Mouse (Mus musculus) gastrocnemius, postnatal 25 days (tissue): Measurements from ENCODE around the gene Sycp2l. TPM values are rescaled to one million over a fixed set of nuclear protein-coding genes. Genes with fewer than 3 reads are reported as not detected.
"Not testable (repeated sequence)": the region's sequence is repeated elsewhere in the genome, so short reads cannot be mapped to it uniquely, and the experiment has no call there.

Experiments
- DNase-seq: peaks from one replicate; pipeline ENCODE4 v3.0.0; 2022
- total RNA-seq, 2 experiments: library from RNA; stranded (reverse); gene quantifications; 1 replicate in 1 of 2; 2 replicates in 1 of 2; pipeline ENCODE4 v1.2.3; 2021

Sycp2l gene
- total RNA-seq, 2 experiments from 2014 or later: 0.13 TPM; not detected in 1

GRCm38 (mm10) chr13:41128326-41128725, 14.2 kb downstream of the Sycp2l start:
- DNase-seq: no peak

- no peak for DNase-seq
Measured at GRCm38 (mm10) chr13:41129061-41129460, 15.0 kb downstream of the Sycp2l start.

DNA sequence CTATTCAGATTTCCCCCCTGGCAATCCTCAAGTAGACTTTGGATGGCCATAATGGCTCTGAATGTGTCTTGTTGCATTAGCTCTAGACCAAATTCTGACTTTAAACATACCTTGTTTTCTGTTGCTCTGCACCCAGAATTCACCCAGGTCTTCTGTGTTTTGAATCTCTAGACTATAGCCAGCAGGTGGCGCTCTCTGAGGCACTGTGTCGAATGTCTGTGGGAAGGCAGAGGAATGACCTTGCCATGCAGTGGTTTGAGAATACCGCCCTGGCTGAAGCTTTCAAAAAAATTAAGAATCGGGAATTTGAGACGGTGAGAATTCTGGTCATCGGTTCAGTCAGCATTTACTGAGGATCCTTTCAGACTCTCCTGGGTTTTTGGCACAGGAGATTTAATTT, 20.8 kb downstream of the Sycp2l start:
- peak; percentile 12 for DNase-seq

- no peak for DNase-seq
Measured at GRCm38 (mm10) chr13:41145433-41145970, 31.4 kb downstream of the Sycp2l start.

GRCm38 (mm10) chr13:41146271-41146670, 32.2 kb downstream of the Sycp2l start:
- no peak for DNase-seq

DNA sequence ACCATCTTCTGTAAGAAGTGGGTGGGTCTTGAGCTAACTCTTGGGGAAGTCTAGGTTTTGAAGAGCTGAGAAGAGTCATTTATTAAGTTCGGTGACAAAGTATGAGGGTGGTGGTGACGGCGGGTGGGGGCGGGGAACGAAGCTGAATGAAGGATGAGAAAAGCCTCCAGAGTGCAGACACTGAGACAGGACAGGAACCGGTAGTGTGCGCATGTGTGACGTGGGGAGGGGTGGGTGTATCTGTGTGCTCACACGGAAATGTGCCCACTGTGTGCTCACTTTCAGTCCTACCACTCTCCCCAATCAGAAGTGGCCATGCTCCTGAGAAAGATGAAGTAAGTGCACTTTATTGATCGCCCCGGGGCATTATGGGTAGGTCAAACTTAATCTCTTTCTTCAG, 39.0 kb downstream of the Sycp2l start:
- DNase-seq: no peak

- DNase-seq: no peak
Measured at GRCm38 (mm10) chr13:41158426-41158825, 44.3 kb downstream of the Sycp2l start.

DNA sequence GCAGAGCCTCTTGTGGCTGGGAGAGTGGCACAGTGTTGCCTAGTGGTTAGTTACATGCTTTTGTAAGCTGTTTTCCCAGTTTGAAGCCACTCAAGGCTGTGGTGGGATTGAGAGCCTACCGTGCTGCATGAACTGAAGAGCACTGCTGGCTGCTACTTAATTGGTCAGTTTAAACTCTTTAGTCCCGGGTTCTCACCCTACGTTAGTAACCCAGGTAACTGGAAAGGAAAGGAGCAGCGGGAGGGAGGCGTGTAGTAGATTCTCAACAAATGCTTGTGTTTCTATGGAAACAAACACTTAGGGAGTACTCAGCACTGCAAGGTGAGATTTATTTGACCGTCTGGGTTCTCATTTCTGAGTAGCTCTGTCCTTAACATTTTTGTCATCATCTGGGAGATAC, 73.8 kb downstream of the Sycp2l start:
- no peak for DNase-seq

GRCm38 (mm10) chr13:41195640-41196333, 81.7 kb downstream of the Sycp2l start:
- DNase-seq: no peak

- no peak for DNase-seq
Measured at GRCm38 (mm10) chr13:41200861-41201260, 86.8 kb downstream of the Sycp2l start.

GRCm38 (mm10) chr13:41203289-41203688, 89.2 kb downstream of the Sycp2l start:
- DNase-seq: no peak

DNA sequence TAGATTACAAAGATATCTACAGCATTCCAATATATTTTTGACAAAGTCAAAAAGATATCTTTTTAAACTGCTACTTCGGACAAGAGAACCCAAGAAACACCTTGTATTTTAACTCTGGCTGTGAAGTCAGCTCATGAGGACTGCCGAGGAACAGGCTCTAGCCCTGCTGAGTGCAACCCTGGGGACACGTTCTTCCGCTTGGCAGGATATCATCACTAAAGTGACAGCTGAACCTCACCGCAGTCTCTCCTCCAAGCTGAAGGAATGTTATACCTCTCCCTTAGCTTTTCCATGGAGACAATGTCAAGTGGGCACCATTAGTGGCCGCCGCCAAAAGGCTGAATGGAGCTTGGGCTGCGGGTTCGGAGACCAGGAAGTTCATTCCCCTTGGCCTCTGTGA, 89.6 kb downstream of the Sycp2l start:
- DNase-seq: no peak

DNA sequence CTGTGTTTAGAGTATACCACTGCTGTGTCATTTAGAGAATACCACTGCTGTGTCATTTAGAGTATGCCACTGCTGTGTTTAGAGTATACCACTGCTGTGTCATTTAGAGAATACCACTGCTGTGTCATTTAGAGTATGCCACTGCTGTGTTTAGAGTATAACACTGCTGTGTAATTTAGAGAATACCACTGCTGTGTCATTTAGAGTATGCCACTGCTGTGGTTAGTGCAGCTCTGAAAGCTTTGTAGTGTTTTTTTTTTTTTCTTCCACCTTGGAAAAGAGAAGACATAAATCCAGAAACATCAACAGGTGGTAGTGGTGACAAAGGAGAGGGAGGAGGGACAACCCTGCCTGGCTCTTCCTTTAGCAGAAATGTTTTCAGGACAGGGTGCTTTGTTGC, 91.5 kb downstream of the Sycp2l start:
- DNase-seq: not testable (repeated sequence)

DNA sequence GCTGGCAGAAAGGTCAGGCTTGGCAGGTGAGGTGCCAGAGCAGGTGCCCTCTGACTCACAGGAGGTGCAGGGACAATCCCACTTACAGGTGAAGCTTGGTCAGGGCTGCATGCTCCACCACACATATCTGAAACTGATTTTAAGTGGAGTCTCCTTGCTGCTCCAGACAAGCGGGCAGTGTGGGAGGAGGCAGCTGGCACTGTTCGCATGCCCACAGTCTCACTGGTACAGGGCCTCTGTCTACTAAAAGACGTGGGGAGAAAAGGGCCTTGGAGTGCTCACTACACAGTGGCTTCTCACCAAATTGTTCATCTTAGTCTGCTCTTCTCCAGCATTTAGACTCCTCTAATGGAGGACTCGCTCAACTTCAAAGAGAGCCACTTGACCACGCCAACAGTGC, 92.1 kb downstream of the Sycp2l start:
- no peak for DNase-seq

GRCm38 (mm10) chr13:41211276-41211675, 97.2 kb downstream of the Sycp2l start:
- no peak for DNase-seq

GRCm38 (mm10) chr13:41212558-41213322, 98.6 kb downstream of the Sycp2l start:
- no peak for DNase-seq

- no peak for DNase-seq
Measured at GRCm38 (mm10) chr13:41215669-41216068, 101.6 kb downstream of the Sycp2l start.

- DNase-seq: no peak
Measured at GRCm38 (mm10) chr13:41216236-41216635, 102.1 kb downstream of the Sycp2l start.

- no peak for DNase-seq
Measured at GRCm38 (mm10) chr13:41219056-41219455, 104.9 kb downstream of the Sycp2l start.

GRCm38 (mm10) chr13:41219687-41220303, 105.7 kb downstream of the Sycp2l start:
- no peak for DNase-seq

DNA sequence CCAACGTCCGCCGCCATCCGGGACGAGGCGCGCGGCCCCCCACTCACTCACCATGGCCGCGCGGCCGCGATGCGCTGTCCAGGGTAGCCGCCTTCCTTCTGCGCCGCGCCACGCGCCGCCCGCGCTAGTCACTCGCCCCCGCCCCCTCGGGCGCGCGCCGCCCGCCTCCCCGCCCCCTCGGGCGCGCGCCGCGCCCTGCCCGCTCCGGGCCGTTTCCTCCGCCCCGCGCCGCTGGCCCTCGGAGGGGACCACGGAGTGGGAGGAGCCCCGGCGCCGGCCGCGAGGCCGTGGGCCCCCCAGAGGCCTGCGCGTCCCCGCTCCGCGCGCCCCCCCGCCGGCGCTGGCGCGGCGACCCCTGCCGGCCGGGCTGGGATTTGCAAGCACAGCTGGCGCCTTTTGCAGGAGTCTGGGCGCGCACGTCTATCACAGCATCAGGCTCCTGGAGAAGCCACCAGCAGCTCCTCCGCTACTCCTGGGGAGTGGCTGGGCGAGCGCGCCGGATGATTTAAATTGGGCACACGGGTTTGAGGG, 106.3 kb downstream of the Sycp2l start, which contains the start of gene Elovl2:
Elovl2 (minus strand) TSS at position 102 of the 531 bp plus-strand sequence.
- peak; percentile 57 for DNase-seq
